Mouse (Mus musculus) liver, embryonic 11.5 days (tissue): ENCODE data around the gene Cysrt1. TPM values are rescaled to one million over a fixed set of nuclear protein-coding genes. Genes with fewer than 3 reads are reported as not detected.

Experiments used
- ATAC-seq: fragments of 200-750 bp; cut with Nextera tagmentation; replicated peaks from 2 replicates; pipeline ENCODE4 v1.8.0; 2017; ENCODE audit warnings: moderate number of reproducible peaks, mild to moderate bottlenecking, moderate TSS enrichment, moderate library complexity; ENCODE audit not compliant: low FRiP score
- DNase-seq: peaks from one replicate; pipeline ENCODE4 v3.0.0-alpha.2; 2017; ENCODE audit warnings: low spot score
- H3K27ac ChIP-seq: fragments of 300-500 bp; sonication (generic); 2 replicates; pipeline ENCODE4 v1.5.1; 2014; ENCODE audit warnings: mild to moderate bottlenecking, low read depth, low read length, control low read depth
- H3K27me3 ChIP-seq: fragments of 300-500 bp; sonication (generic); replicated peaks from 2 replicates; pipeline ENCODE4 v1.6.1; 2014; ENCODE audit warnings: low read length, mixed read lengths; ENCODE audit not compliant: control insufficient read depth, insufficient read depth
- H3K36me3 ChIP-seq: fragments of 300-500 bp; sonication (generic); 2 replicates; pipeline ENCODE4 v1.6.1; 2014; ENCODE audit warnings: mild to moderate bottlenecking, low read length, moderate library complexity, mixed read lengths; ENCODE audit not compliant: control insufficient read depth, insufficient read depth
- H3K4me1 ChIP-seq: fragments of 300-500 bp; sonication (generic); replicated peaks from 2 replicates; pipeline ENCODE4 v1.6.1; 2014; ENCODE audit warnings: low read length, mixed read lengths; ENCODE audit not compliant: control insufficient read depth, insufficient read depth
- H3K4me2 ChIP-seq: fragments of 300-500 bp; sonication (generic); 2 replicates; pipeline ENCODE4 v1.6.1; 2014; ENCODE audit warnings: mild to moderate bottlenecking, control low read depth, moderate library complexity
- H3K4me3 ChIP-seq: fragments of 300-500 bp; sonication (generic); 2 replicates; pipeline ENCODE4 v1.5.1; 2014; ENCODE audit warnings: low read depth, low read length, control low read depth
- H3K9ac ChIP-seq: fragments of 300-500 bp; sonication (generic); 2 replicates; pipeline ENCODE4 v1.6.1; 2014; ENCODE audit warnings: low read depth, low read length, control low read depth
- H3K9me3 ChIP-seq: fragments of 300-500 bp; sonication (generic); 2 replicates; pipeline ENCODE4 v1.6.1; 2016; ENCODE audit warnings: low read length, inconsistent platforms, mixed read lengths; ENCODE audit not compliant: control insufficient read depth
- WGBS: fragments of 180-500 bp; shearing (Covaris S2); extraction: QIAGEN DNeasy Blood & Tissue Kit; methylation state at CpG from one replicate; pipeline ENCODE4 v1.1.7; 2014; 5-methylcytosine and 5-hydroxymethylcytosine counted together
- polyA plus RNA-seq: library from polyadenylated mRNA; unstranded; fragments of >200 nt; fragmentation: Nextera tagmentation; extraction: Ambion mirVana; gene quantifications from 2 replicates; pipeline ENCODE4 v1.2.1, GENCODE M21; 2014

Cysrt1 gene
- polyA plus RNA-seq, 1 experiment from 2014 or later = not detected

DNA sequence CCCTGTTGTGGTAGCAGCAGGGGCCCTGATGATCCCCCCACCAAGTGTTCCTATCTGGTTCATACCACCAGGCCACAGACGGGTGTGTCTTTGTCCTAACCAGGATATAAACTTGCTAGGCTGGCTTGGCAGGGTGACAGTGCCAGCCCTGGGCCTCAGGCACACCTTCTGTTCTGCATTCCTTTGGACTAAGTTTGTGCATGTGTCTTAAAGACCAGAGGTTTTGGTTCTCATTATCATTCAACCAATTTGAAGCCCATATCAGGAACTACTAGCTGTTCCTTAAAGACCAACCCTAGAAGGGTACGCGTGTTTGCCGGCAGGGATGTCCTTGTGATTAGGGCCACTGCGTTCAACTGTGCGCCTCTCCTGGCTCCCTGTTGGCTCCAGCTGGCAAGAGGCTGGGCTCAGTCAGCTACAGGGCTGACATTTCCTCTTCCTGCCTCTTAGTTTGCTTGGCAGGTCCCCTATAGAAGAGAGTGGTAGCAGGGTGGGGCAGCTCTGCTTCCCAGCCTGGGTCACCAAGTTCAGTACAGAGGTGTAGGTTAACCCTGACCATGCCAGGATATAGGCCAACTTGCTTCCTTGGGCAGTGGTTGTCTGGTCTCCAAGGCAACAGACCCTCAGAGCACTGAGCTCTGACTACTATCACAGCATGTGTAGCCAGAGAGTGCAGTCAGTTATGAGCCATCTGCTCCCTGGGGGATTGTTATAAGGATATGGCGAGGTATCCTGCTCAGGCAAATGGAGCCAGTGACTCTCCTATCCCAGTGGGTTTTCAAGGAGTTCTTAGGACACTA lies 44.8 kb upstream of the Cysrt1 start:
- Histone ChIP-seq H3K4me1 (peaks cover 20% of the 10 kb centered on the region), H3K27ac (no peak overlapping the region), H3K36me3 (peaks cover 21% of the 10 kb centered on the region), H3K4me3 (no peak overlapping the region), H3K9ac (no peak overlapping the region), H3K9me3 (no peaks in the 10 kb centered on the region), H3K4me2 (peak overlapping the region; percentile 11; the same call in 1 of the 2 replicates), H3K27me3 (peaks cover 45% of the 10 kb centered on the region)
- DNase-seq = no peak
- 41% methylated on average over 7 of the region's 7 CpGs for WGBS
- ATAC-seq = peak; percentile 51; the same call in 1 of the 2 replicates

DNA sequence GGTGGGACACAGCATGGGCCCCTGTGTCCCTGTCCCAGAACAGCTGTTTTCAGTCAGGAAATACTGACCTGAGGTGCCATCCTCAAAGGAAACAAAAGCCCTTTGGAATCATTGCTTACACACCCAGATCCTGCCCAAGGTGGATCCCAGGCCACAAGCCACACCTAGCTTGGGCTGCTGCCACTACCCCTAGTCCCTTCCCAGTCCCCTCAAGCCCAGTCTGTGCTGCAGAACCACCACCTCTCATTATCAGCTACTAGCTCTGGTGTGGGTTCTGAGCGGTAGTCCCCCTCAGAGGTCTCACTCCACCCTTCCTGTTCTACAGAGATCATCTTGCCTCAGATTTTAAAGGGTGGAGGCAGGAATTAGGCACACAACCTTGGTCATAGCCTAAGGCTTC lies 44.1 kb upstream of the Cysrt1 start:
- no peak overlapping the region for H3K9ac ChIP-seq
- ATAC-seq (peak; percentile 49; the same call in 1 of the 2 replicates), DNase-seq (no peak)
- H3K36me3 ChIP-seq = peaks cover 24% of the 10 kb centered on the region
- 8% methylated on average over 1 of the region's 1 CpGs for WGBS
- no peak overlapping the region for H3K27ac ChIP-seq
- no peak overlapping the region for H3K4me3 ChIP-seq
- no peak overlapping the region; the same call in 1 of the 2 replicates for H3K4me2 ChIP-seq
- peaks cover 38% of the 10 kb centered on the region for H3K27me3 ChIP-seq
- peaks cover 15% of the 10 kb centered on the region for H3K4me1 ChIP-seq
- H3K9me3 ChIP-seq = no peaks in the 10 kb centered on the region

DNA sequence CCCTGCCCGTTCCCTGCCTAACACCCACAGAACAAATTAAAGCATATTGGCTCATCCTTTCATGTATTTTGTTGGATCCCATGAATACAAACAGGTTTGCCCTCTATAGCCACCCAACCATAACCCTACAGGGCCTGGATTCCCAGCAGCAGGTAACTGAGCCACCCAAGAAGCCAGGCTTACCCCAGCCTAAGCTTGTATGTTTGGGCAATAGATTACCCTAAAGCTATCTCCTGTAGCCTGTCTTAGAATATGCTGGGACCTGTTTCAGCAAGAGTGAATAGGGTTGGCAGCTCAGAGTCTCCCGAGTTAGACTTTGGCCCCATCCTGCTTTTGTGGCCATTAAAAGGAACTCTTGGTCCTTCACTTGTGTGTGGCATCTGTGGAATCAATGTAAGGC lies 43.3 kb upstream of the Cysrt1 start:
- no peak overlapping the region for H3K4me3 ChIP-seq
- no peak overlapping the region for H3K4me2 ChIP-seq
- H3K9me3 ChIP-seq = no peaks in the 10 kb centered on the region
- H3K27me3 ChIP-seq = peaks cover 30% of the 10 kb centered on the region
- WGBS = 95% methylated on average over 2 of the region's 2 CpGs
- no peak for DNase-seq
- H3K36me3 ChIP-seq = peaks cover 30% of the 10 kb centered on the region
- H3K27ac ChIP-seq = no peak overlapping the region
- ATAC-seq = no peak
- H3K4me1 ChIP-seq = peaks cover 15% of the 10 kb centered on the region
- no peak overlapping the region for H3K9ac ChIP-seq

DNA sequence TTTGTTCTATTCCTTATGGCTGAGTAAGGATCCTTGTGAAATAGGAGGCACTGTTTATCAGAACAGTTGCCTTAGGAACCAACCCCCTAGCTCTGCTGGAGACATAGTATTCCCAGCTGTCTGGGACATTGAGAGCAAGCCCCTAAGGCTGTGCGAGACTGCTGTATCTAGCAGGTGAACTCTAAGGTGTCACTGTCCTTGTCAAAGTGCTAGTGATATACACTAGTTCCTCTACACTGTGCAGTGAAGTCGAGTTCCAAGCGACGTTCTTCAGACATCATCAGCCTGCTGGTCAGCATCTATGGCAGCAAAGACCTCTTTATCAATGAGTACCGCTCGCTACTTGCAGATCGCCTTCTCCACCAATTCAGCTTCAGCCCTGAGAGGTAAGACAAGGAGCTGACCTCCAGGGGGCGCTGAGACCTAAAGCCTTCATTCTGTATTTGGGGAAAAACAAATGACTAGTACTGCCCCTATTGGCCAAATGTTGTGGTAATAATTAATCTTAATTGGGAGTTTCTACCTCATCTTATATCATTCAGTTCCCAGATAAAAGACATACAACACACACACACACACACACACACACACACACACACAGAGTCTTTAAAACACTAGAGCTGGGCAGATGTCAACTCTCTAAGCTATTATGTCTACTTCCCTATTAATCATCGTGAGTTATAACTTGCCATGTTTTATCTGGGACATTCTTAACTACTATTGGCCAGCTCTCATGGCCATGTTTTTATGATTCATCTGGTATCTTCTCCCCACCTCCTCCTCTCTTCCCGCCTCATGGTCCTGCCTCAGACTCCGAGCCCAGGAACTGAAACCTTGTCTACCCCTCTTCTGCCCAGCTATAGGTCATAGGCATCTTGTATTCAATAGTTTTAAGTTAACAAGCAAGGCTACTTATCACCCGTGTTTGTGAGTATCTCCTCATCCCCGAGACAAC lies 37.0 kb upstream of the Cysrt1 start:
- WGBS = 58% methylated on average over 13 of the region's 13 CpGs
- no peaks in the 10 kb centered on the region for H3K27me3 ChIP-seq
- no peak overlapping the region for H3K9ac ChIP-seq
- DNase-seq (peak; percentile 72), ATAC-seq (peak; percentile 26; the same call in 1 of the 2 replicates)
- H3K4me2 ChIP-seq = no peak overlapping the region
- H3K9me3 ChIP-seq = no peaks in the 10 kb centered on the region
- H3K36me3 ChIP-seq = peaks cover 64% of the 10 kb centered on the region
- no peak overlapping the region for H3K4me3 ChIP-seq
- no peaks in the 10 kb centered on the region for H3K4me1 ChIP-seq
- no peak overlapping the region for H3K27ac ChIP-seq

DNA sequence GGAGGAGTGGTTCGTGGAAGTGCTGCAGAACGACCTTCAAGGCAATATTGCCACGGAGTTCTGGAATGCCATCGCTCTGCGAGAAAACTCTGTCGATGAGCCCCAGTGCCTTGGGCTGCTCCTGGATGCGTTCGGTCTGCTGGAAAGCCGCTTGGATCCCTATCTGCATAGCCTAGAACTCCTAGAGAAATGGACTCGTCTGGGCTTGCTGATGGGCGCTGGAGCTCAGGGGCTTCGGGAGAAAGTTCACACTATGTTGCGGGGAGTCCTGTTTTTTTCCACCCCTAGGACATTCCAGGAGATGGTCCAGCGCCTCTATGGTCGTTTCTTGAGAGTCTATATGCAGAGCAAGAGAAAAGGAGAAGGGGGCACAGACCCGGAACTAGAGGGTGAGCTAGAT lies 30.8 kb upstream of the Cysrt1 start:
- peaks cover 17% of the 10 kb centered on the region for H3K4me1 ChIP-seq
- no peaks in the 10 kb centered on the region for H3K9me3 ChIP-seq
- H3K36me3 ChIP-seq = peaks cover 43% of the 10 kb centered on the region
- H3K4me2 ChIP-seq = peak overlapping the region; percentile 92
- WGBS = 30% methylated on average over 16 of the region's 16 CpGs
- ATAC-seq (no peak), DNase-seq (no peak)
- H3K4me3 ChIP-seq = peak overlapping the region; percentile 96
- H3K27me3 ChIP-seq = no peaks in the 10 kb centered on the region
- no peak overlapping the region for H3K27ac ChIP-seq
- peak overlapping the region; percentile 95 for H3K9ac ChIP-seq

DNA sequence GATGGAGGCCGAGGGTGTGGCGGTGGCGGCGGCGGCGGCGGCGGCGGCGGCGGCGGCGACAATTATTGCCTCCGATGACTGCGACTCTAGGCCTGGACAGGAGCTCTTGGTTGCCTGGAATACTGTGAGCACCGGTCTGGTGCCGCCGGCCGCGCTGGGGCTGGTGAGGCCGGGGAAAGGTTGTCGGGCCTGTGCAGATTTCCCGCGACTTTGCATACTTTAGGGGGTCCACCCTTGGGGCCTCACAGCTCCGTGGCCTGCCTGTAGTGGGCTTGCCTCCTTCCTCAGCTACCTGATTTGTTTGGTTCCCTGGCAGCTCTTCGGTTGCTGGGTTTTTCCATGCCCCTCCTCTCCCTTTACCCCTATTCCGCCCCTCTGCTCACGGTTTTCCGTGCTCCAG lies 30.3 kb upstream of the Cysrt1 start:
- Histone ChIP-seq H3K36me3 (peaks cover 38% of the 10 kb centered on the region), H3K27ac (peak overlapping the region; percentile 81), H3K9ac (peak overlapping the region; percentile 95), H3K9me3 (no peaks in the 10 kb centered on the region), H3K4me1 (peaks cover 20% of the 10 kb centered on the region), H3K27me3 (no peaks in the 10 kb centered on the region), H3K4me2 (peak overlapping the region; percentile 92), H3K4me3 (peak overlapping the region; percentile 96)
- WGBS = under 1% methylated on average over 29 of the region's 29 CpGs
- ATAC-seq (peak; percentile 57), DNase-seq (no peak)

DNA sequence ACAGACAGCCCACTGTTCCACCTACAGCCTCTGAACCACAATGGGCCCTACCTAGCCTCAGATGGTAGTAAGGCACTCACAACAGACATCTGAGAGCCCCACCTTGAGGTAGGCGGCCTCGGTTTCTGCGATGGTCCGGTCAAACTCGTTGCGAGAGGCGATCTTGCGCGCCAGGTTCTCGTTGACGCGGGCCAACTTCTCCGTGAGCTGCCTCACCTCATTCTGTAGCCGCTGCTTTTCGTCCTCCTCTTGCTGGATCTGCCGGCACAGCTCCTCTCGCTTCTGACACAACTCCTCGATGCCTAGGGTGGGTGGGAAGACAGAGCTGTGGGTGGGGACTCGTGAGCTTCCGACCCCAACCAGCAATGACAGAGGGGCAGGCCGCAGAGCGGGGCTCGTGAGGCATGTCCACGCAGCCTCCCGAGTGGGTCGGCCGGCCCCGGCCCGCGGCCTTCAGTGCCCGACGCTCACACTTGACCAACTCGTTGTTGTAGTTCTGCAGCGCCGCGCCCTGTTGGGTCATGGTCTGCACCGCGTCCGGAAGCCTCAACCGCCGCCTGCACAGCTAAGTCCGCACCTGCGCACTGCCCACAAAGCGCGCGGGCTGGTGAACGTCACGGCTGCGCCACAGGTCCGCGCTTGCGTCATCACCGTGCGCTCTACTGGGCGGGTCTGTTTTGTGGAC lies 29.7 kb upstream of the Cysrt1 start, which contains the start of the genes Ssna1 and Anapc2:
Gene Ssna1, minus strand, starts transcription at position 612 of the 685 bp plus-strand sequence.
Gene Anapc2, plus strand, starts transcription at position 652 of the 685 bp plus-strand sequence.
- peaks cover 26% of the 10 kb centered on the region for H3K4me1 ChIP-seq
- peak within 1 kb of the TSS; percentile 92 for H3K4me2 ChIP-seq
- peak within 1 kb of the TSS; percentile 95 for H3K9ac ChIP-seq
- ATAC-seq (peak; percentile 93), DNase-seq (peak; percentile 97)
- no peaks in the 10 kb centered on the region for H3K27me3 ChIP-seq
- H3K4me3 ChIP-seq = peak within 1 kb of the TSS; percentile 96
- H3K36me3 ChIP-seq = peaks cover 34% of the 10 kb centered on the region
- no peaks in the 10 kb centered on the region for H3K9me3 ChIP-seq
- WGBS = under 1% methylated on average over 54 of the region's 55 CpGs
- H3K27ac ChIP-seq = peak within 1 kb of the TSS; percentile 81

DNA sequence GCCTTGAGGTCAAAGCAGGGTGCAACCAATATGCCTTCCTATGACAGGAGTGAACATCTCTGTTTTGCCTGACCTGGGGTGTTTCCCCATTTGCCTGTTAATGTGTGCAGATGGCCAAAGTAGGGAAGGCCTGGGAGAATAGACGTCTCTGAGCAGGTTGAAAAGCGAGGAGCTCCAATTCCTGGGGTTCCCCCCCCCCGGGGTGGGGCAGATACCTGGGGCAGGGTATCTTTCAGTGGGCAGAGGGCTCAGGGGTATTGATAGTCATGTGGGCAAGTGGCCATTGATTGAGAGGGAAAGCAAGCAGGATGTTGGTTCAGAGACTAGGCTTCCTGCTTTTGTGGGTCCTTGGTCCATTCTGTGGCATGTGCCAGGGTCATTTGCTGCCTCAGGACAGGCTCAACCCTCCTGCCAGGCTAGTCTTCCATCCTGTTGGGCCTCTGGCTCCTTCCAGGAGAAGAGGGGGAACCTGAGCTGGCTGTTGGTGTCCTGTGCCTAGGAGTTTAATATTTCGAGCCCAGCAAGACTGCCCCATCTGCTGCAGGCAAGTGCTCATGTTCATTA lies 25.6 kb upstream of the Cysrt1 start:
- ATAC-seq = no peak
- no peak for DNase-seq
- H3K27me3 ChIP-seq = peaks cover 3% of the 10 kb centered on the region; the same call in 1 of the 2 replicates
- WGBS = 77% methylated on average over 4 of the region's 4 CpGs
- H3K27ac ChIP-seq = no peak overlapping the region
- H3K9ac ChIP-seq = no peak overlapping the region
- no peak overlapping the region; the same call in 1 of the 2 replicates for H3K4me2 ChIP-seq
- H3K9me3 ChIP-seq = no peaks in the 10 kb centered on the region
- H3K36me3 ChIP-seq = peaks cover 8% of the 10 kb centered on the region
- H3K4me3 ChIP-seq = no peak overlapping the region
- peaks cover 40% of the 10 kb centered on the region for H3K4me1 ChIP-seq
